Mouse (Mus musculus): Measurements from ENCODE around the gene Clptm1. TPM values are rescaled to one million over a fixed set of nuclear protein-coding genes. Genes with fewer than 3 reads are reported as not detected.
A peak's percentile ranks its signal among the peaks of the same experiment; 100 is the strongest.

The Clptm1 gene
- 74.3 and 81.9 TPM in 2 replicates for polyA plus RNA-seq (2015; fragmentation: Nextera tagmentation; extraction: Ambion mirVana)

DNA sequence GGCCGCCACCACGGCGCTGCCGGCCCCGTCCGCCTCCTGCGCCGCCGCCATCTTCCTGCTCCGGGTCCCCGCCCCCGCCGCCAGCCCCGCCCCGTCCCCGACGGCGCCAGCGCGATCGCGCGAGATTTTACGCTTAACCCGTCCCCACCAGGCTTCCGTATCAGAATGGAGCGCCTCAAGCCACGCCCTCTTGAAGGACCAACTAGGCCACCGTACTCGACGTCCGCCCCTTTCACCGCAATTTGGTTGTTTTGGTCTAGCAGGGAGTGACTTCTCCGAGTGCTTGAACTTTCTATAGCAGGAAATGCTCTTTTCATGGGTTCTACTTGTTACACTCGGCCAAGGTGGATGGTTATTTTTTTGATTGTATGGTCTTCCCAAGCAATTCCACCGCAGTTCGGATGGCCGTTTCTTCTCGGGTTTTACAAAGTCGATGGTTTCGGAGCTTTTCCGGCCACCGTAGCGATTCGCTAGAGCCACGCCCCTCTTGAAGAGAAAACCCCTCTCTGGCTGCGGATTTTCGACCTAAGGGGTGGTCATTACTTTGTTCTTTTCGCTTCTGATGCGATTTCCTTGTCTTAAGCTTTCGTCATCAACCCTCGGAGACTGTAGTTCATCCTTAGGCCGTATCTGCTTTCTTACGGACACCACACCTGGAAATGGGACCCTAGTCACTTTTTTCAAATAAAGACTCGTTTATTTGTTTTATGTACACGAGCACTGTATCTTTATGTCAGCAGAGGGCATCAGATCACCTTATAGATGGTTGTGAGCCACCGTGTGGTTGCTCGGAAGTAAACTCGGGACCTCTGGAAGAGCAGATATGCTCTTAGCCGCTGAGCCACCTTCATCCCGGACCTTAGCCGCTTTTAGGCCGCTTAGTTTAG, at the start of gene Clptm1:
Gene Clptm1 (minus strand): TSS at position 79 of the 887 bp plus-strand sequence.
- peak within 1 kb of the TSS; percentile 98 for H3K9ac ChIP-seq (ENCODE audit: low read length)
- peak within 1 kb of the TSS; percentile 87 for H3K27ac ChIP-seq (ENCODE audit: low read length)
- WGBS, result under 1% methylated on average over 63 of the region's 63 CpGs
- no peaks in the 10 kb centered on the region for H3K36me3 ChIP-seq (ENCODE audit: control insufficient read depth, insufficient read depth)
- no peaks in the 10 kb centered on the region for H3K9me3 ChIP-seq (replicated peaks; ENCODE audit: control insufficient read depth, low read length)
- H3K27me3 ChIP-seq (ENCODE audit: control insufficient read depth, insufficient read depth, low read length), result no peaks in the 10 kb centered on the region
- H3K4me2 ChIP-seq (ENCODE audit: low read depth, low read length), result peak within 1 kb of the TSS; percentile 96
- peak; percentile 84 for ATAC-seq (replicated peaks; ENCODE audit: extremely low read depth, insufficient read depth, low FRiP score)
- H3K4me1 ChIP-seq (ENCODE audit: control insufficient read depth, insufficient read depth, low read length), result peaks cover 26% of the 10 kb centered on the region
- peak within 1 kb of the TSS; percentile 98 for H3K4me3 ChIP-seq (ENCODE audit: low read length)

DNA sequence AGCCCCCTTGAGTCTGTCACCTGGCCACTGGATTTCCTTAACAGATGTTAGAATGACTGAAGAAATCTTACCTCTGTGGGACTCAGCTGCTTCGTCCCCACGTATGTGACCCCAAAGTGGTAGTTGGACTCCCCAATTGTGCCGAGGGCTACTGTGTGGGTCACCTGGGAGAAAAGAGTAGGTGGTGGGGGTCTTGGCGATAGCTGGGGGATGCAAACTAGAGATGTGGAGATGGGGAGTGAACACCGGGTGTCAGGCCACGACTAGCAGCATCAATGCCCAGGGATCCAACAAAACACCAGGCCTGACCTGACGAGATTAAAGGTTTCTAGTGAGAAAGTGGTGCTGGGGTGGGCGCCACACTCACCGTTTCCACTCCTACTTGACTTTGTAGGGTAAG, 48.8 kb upstream of the Clptm1 start:
- Histone ChIP-seq H3K27me3 (ENCODE audit: control insufficient read depth, insufficient read depth, low read length) (no peaks in the 10 kb centered on the region), H3K4me2 (ENCODE audit: low read depth, low read length) (no peak overlapping the region), H3K9me3 (replicated peaks; ENCODE audit: control insufficient read depth, low read length) (no peaks in the 10 kb centered on the region), H3K27ac (ENCODE audit: low read length) (no peak overlapping the region), H3K4me1 (ENCODE audit: control insufficient read depth, insufficient read depth, low read length) (peaks cover 19% of the 10 kb centered on the region), H3K4me3 (ENCODE audit: low read length) (no peak overlapping the region), H3K9ac (ENCODE audit: low read length) (no peak overlapping the region), H3K36me3 (ENCODE audit: control insufficient read depth, insufficient read depth) (peaks cover 38% of the 10 kb centered on the region)
- no peak for ATAC-seq (replicated peaks; ENCODE audit: extremely low read depth, insufficient read depth, low FRiP score)
- 89% methylated on average over 9 of the region's 9 CpGs for WGBS

DNA sequence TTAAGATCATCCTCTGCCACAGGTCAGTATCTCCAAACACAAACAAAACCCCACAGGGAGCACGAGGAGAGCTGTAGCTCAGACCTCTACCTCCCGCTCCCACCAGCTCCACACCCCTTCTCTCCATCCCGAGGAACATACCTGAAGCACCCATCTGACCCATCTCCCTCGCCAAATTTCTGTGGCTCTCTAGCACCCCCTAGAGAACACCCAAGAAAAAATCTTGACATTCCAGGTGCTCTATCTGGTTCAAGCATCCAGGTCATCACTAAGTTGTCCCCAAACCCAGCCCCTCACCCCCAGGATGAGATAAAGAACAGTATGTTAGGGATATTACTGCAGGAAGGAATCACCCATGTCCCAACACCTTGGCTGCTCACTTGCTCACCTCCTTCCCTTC, 48.4 kb upstream of the Clptm1 start:
- Histone ChIP-seq H3K9ac (ENCODE audit: low read length) (no peak overlapping the region), H3K4me3 (ENCODE audit: low read length) (no peak overlapping the region), H3K9me3 (replicated peaks; ENCODE audit: control insufficient read depth, low read length) (no peaks in the 10 kb centered on the region), H3K4me1 (ENCODE audit: control insufficient read depth, insufficient read depth, low read length) (peaks cover 19% of the 10 kb centered on the region), H3K4me2 (ENCODE audit: low read depth, low read length) (no peak overlapping the region), H3K27me3 (ENCODE audit: control insufficient read depth, insufficient read depth, low read length) (no peaks in the 10 kb centered on the region), H3K27ac (ENCODE audit: low read length) (no peak overlapping the region), H3K36me3 (ENCODE audit: control insufficient read depth, insufficient read depth) (peaks cover 38% of the 10 kb centered on the region)
- 44% methylated on average over 4 of the region's 4 CpGs for WGBS
- no peak for ATAC-seq (replicated peaks; ENCODE audit: extremely low read depth, insufficient read depth, low FRiP score)

DNA sequence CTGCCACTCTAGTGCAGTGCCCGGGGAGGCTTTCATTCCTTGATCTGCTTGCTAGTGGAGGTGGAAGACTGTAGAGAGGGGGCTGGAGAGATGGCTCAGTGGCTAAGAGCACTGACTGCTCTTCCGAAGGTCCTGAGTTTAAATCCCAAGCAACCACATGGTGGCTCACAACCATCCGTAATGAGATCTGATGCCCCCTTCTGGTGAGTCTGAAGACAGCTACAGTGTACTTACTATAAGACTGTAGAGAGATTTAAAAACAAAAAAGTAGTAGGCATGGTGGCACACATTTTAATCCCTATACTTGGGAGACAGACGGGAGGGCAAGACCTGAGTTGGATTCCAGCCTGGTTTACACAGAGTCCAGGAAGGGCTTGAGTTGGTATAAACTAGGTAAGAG, 47.6 kb upstream of the Clptm1 start:
- H3K4me3 ChIP-seq (ENCODE audit: low read length), result no peak overlapping the region
- H3K27me3 ChIP-seq (ENCODE audit: control insufficient read depth, insufficient read depth, low read length), result no peaks in the 10 kb centered on the region
- H3K4me2 ChIP-seq (ENCODE audit: low read depth, low read length), result no peak overlapping the region
- peaks cover 19% of the 10 kb centered on the region for H3K4me1 ChIP-seq (ENCODE audit: control insufficient read depth, insufficient read depth, low read length)
- peaks cover 44% of the 10 kb centered on the region for H3K36me3 ChIP-seq (ENCODE audit: control insufficient read depth, insufficient read depth)
- 70% methylated on average over 4 of the region's 4 CpGs for WGBS
- H3K9me3 ChIP-seq (replicated peaks; ENCODE audit: control insufficient read depth, low read length), result no peaks in the 10 kb centered on the region
- no peak for ATAC-seq (replicated peaks; ENCODE audit: extremely low read depth, insufficient read depth, low FRiP score)
- H3K27ac ChIP-seq (ENCODE audit: low read length), result no peak overlapping the region
- no peak overlapping the region for H3K9ac ChIP-seq (ENCODE audit: low read length)

DNA sequence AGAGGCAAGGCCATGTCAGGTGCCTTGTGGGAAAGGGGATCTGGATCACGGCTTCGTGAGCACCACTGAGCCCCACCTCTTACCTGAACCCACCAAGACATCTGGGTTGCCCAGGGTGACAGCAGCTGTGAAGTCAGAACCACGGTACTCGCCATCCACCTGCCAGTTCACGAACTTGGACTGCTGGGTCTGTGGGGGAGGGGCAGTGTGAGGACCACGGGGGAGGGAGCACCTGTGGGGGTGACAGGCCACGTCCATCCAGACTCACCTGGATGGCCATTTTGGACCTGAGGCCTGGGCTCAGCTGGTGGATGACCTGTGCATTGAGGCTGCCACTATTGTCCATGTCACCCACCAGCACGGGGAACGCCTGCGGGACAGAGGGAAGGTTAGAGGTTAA, 45.8 kb upstream of the Clptm1 start:
- Histone ChIP-seq H3K27ac (ENCODE audit: low read length) (no peak overlapping the region), H3K9me3 (replicated peaks; ENCODE audit: control insufficient read depth, low read length) (no peaks in the 10 kb centered on the region), H3K27me3 (ENCODE audit: control insufficient read depth, insufficient read depth, low read length) (no peaks in the 10 kb centered on the region), H3K4me2 (ENCODE audit: low read depth, low read length) (no peak overlapping the region), H3K36me3 (ENCODE audit: control insufficient read depth, insufficient read depth) (peaks cover 51% of the 10 kb centered on the region), H3K9ac (ENCODE audit: low read length) (no peak overlapping the region), H3K4me1 (ENCODE audit: control insufficient read depth, insufficient read depth, low read length) (peaks cover 12% of the 10 kb centered on the region), H3K4me3 (ENCODE audit: low read length) (no peak overlapping the region)
- no peak for ATAC-seq (replicated peaks; ENCODE audit: extremely low read depth, insufficient read depth, low FRiP score)
- 89% methylated on average over 10 of the region's 10 CpGs for WGBS

DNA sequence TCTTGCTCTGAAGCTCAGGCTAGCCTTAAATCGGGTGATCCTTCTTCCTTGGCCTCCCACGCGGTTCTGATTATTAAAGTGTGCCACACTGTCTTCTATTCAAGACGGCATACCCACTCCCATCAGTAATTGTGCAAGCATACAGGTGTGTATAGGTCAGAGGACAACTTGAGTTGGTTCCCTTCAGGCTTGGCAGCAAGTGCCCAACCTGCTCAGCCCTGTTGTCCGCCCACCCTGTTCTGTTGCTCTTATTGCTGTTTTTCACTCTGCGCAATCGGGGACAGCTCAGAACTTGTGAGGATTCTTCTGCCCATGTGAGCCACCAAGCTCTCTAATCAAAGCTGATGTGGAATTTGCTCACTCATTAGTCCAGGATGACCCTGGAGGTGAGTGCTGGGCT, 40.4 kb upstream of the Clptm1 start:
- no peaks in the 10 kb centered on the region for H3K9me3 ChIP-seq (replicated peaks; ENCODE audit: control insufficient read depth, low read length)
- no peak overlapping the region for H3K4me3 ChIP-seq (ENCODE audit: low read length)
- H3K4me1 ChIP-seq (ENCODE audit: control insufficient read depth, insufficient read depth, low read length), result peaks cover 8% of the 10 kb centered on the region
- WGBS, result 96% methylated on average over 7 of the region's 7 CpGs
- no peak for ATAC-seq (replicated peaks; ENCODE audit: extremely low read depth, insufficient read depth, low FRiP score)
- H3K27me3 ChIP-seq (ENCODE audit: control insufficient read depth, insufficient read depth, low read length), result no peaks in the 10 kb centered on the region
- H3K9ac ChIP-seq (ENCODE audit: low read length), result no peak overlapping the region
- peaks cover 38% of the 10 kb centered on the region for H3K36me3 ChIP-seq (ENCODE audit: control insufficient read depth, insufficient read depth)
- H3K27ac ChIP-seq (ENCODE audit: low read length), result no peak overlapping the region
- H3K4me2 ChIP-seq (ENCODE audit: low read depth, low read length), result no peak overlapping the region

DNA sequence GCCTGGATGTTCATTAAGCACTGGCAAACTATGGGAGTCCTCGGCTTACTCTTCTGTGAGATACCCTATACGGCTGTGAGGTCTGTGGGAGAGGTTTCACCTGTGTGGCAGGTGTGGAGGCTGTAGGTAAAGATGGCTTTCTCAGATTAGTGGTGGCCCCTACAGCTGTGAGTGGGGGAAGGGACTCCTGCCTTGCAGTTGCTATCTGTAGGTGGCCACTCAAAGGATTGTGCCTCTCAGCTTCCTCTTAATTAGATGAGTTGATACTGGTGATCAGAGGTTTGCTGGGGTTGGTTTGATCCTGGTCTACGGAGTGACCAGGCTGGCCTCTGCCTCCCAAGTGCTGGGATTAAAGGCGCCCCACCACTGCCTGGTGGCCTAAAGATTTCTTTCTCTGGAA, 39.6 kb upstream of the Clptm1 start:
- no peaks in the 10 kb centered on the region for H3K27me3 ChIP-seq (ENCODE audit: control insufficient read depth, insufficient read depth, low read length)
- no peak overlapping the region for H3K27ac ChIP-seq (ENCODE audit: low read length)
- H3K36me3 ChIP-seq (ENCODE audit: control insufficient read depth, insufficient read depth), result peaks cover 33% of the 10 kb centered on the region
- no peak overlapping the region for H3K4me2 ChIP-seq (ENCODE audit: low read depth, low read length)
- ATAC-seq (replicated peaks; ENCODE audit: extremely low read depth, insufficient read depth, low FRiP score), result no peak
- H3K4me1 ChIP-seq (ENCODE audit: control insufficient read depth, insufficient read depth, low read length), result peaks cover 13% of the 10 kb centered on the region
- WGBS, result 88% methylated on average over 4 of the region's 4 CpGs
- H3K9ac ChIP-seq (ENCODE audit: low read length), result no peak overlapping the region
- no peak overlapping the region for H3K4me3 ChIP-seq (ENCODE audit: low read length)
- H3K9me3 ChIP-seq (replicated peaks; ENCODE audit: control insufficient read depth, low read length), result no peaks in the 10 kb centered on the region

DNA sequence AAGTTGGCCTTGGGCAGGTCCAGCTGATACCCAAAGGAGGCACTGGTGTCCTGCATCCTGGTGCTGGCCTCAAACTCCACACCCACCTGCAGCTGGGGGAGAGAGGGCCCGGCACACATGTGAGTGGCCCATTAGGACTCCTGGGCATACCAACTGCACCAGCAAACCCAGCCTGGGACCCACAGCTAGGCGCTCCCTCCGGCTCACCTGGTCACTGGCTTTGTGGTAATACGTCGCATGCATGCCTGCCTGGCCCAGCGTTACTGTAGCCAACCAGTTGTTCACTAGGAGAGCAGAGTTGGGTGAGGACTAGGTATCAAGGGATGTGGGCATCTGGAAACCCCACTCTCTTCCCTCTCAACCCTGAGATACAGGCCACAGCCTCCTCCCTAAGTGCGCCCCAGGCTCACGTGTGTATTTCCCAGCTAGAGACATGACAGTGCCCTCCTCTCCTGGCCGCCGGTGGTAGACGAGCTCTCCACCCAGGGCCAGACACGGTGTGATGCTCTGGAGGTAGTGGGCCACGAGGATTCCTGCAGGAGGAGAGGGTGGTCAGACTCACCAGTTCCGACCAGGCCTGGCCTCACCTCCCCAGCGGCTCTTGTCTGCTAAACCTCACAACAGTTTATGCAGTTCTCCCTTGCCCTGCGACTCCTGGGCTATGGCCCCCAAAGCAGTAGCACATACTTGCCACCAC, 38.2 kb upstream of the Clptm1 start:
- ATAC-seq (replicated peaks; ENCODE audit: extremely low read depth, insufficient read depth, low FRiP score), result no peak
- Histone ChIP-seq H3K4me2 (ENCODE audit: low read depth, low read length) (no peak overlapping the region), H3K9ac (ENCODE audit: low read length) (no peak overlapping the region), H3K4me1 (ENCODE audit: control insufficient read depth, insufficient read depth, low read length) (peaks cover 27% of the 10 kb centered on the region), H3K27me3 (ENCODE audit: control insufficient read depth, insufficient read depth, low read length) (no peaks in the 10 kb centered on the region), H3K9me3 (replicated peaks; ENCODE audit: control insufficient read depth, low read length) (no peaks in the 10 kb centered on the region), H3K4me3 (ENCODE audit: low read length) (no peak overlapping the region), H3K36me3 (ENCODE audit: control insufficient read depth, insufficient read depth) (peaks cover 24% of the 10 kb centered on the region), H3K27ac (ENCODE audit: low read length) (no peak overlapping the region)
- WGBS, result 86% methylated on average over 16 of the region's 16 CpGs

All from heart, embryonic 16.5 days (tissue).